Mouse (Mus musculus): ENCODE measurements at regions not wholly inside any gene's neighbourhood (a gene's known extent, or its start where the extent isn't known, plus 50 kb on each side); places are given as distances from the start of the nearest gene placed in this dataset.

DNA sequence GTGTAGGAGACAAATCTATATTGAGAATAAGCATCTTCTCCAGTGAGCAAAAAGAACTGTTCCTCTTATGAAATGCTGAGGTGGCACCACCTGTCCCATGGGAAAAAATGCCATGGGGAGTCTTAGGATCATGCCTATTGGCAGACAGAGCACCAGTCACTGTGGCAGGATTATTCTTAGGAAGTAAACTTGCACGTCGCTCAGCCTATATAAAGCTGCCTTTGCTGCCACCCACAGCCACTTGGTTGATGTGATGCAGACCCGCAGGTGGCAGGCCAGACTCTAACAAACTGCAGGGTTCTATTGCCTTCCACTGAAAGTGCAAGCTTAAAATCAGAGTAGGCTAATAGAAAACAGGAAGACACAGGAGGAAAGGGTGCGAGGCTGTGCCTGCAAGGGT lies 126.7 kb downstream of the Gm826 start:
- ATAC-seq (ENCODE audit: insufficient number of reproducible peaks, low FRiP score, low TSS enrichment) = no peak

DNA sequence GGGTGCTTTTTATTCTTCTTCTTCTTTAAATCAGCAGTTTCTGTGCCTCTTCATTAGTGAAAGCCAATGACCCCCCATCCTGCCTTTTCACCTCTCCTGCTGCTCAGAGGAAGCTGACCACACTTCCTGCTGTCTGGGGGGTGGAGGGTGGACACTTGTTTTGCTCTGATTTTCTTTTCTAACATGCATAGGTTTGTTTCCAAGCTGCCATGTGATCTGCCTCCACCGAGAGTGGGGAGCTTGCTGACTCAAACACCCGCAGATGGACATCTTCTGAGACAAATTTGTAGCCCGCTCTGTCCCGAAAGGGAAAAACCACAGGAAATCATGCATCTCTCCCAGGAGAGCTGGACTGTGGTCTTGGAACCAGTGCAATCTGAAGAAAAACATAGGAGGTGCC lies 141.3 kb downstream of the Gm826 start:
- no peak for ATAC-seq (ENCODE audit: insufficient number of reproducible peaks, low FRiP score, low TSS enrichment)

DNA sequence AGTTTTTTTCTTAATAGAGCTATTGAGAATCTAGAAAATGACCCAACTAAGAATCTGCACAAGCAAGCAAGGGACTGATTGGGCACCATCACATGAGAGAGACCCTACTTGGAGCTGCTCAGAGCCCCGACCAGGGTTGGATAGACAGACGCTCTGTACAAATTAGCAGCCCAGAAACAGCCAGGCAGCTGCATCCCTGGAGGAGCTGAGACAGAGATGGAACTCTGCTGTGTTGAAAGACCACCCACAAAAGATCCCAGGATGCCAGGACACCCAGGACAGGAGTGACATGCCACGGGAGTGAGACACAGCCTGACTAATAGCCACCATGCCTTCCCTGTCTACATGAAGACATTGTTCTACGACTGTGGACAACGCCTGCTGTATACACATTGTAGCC lies 147.9 kb downstream of the Gm826 start:
- ATAC-seq (ENCODE audit: insufficient number of reproducible peaks, low FRiP score, low TSS enrichment) = no peak

DNA sequence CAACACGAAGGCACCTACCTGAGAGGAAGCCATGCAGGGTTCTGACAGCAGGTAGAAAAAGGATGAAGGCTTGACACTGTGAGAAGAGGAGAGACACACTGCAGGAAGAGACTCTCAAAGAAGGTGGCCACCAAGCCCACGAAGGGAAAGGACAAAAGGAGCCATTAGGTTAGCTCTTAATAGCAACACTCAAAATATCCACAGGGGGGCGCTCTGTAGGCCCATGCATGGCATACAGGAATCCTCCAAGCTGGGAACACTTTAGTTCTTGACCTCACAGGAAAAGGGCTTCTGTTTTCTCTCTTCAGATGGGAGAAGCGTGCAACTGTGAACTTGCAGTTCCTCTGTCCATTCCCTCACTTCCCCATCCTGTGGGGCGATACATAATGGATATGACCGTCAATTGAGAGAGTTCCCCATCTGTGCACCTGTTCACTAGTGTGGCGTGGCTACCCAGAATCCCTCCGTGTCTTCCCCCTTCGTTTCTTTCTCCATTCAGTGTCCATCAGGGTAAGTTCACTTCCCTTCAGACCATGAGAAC lies 162.9 kb downstream of the Gm826 start:
- ATAC-seq (ENCODE audit: insufficient number of reproducible peaks, low FRiP score, low TSS enrichment) = no peak

DNA sequence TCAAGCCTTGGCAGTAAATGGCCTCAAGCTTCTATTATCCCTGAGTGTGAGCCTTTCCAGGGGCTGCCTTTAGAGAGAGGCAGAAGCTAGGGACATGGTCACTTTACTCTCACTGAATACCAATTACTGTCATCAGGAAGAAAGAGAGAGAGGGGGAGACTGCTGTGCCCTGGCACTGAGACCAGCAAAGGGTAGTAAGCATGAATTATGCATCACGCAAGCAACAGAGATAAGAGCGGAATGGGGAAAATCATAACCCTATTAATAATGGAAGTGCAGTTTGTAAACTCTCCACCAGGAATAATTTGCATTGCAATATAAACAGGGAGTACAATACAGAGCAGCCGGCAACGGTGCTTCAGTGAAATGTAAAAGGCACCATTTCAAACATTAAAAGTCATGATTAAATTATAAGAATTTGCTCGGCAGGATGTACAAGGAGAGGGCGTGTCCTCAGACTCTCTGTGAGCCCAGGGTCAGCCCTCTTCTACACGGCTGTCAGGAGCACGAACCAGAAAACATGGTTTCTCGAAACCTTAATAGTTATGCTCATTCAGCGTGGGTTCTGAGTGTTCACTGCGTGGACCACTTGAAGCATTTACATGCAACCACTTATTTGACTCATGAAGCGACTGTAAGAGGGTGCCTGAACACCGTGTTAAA lies 175.2 kb downstream of the Gm826 start:
- no peak; the same call in 1 of the 2 replicates for ATAC-seq (ENCODE audit: insufficient number of reproducible peaks, low FRiP score, low TSS enrichment)

DNA sequence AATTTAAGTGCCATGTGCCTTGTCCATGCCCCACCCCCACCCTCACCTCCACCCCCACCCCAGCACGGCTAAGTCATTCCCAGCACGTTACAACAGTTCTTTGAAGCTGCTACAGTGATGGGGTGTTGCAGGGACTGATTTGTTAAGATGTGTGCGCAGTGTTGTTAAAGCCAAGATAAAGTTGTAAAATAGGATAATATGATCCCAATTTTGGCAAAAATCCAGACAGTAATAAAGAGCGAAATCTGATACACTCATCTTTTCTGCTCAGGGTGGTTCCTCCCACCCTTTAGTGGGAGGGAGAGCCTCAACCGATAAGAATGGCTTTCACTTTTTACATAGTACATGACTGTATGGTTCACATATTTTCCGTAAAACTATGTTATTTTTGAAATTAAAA lies 180.2 kb downstream of the Gm826 start:
- ATAC-seq (ENCODE audit: insufficient number of reproducible peaks, low FRiP score, low TSS enrichment) = no peak

DNA sequence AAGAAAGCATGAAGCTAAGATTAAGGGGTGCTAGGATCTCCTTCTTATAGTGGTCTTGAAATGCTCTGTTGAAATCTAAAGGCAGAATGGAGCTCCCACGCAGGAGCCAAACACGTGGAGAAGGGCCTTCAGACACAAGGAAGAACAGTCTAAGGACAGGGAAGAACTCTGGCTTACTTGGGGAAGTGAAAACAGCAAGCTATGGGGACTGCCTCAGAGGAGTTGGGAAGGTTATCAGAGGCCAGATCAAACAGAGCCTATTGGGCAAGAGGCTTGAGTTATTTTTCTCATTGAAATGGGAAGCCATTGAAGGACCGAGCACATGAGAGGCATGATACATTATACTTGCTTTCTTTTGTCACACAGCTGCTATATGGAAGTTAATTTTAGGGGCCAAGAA lies 181.9 kb downstream of the Gm826 start:
- no peak for ATAC-seq (ENCODE audit: insufficient number of reproducible peaks, low FRiP score, low TSS enrichment)

DNA sequence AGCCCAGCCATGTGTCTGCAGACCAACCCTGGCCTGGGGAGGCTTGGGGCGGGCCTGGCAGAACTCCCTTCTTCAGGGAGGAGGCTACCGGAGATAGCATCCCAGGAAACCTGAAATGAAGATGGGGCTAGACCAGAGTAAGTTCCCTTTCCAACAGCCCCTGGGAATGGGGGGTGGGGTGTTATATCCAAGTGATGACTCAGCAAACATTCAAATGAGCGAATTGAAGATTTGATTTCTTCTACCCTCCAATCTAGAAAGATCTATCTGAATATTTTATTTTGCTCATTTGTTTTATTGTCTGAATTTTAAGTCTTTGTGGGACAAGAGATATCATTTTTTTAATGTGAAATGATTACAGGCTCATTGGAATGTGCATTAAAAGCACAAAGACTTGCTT lies 185.0 kb downstream of the Gm826 start:
- ATAC-seq (ENCODE audit: insufficient number of reproducible peaks, low FRiP score, low TSS enrichment) = no peak

DNA sequence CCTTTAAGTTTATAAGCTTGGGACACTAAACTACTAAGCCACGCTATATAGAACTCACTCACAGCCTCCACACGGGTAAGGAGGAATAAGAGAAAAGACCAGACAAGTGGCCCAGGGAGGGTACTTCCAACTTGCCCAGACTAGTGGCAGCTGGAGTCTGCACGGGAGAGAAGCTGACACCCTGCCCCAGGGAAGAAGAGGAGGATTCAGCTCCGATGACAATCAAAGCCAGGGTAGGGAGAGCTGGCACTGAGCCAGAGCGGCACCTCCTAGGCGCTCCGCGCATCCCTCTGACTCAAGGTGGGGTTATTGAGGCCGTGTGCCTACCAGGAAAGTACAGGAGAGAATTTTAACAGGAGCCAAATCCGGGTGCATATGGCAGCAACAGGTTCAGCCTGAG lies 185.4 kb downstream of the Gm826 start:
- ATAC-seq (ENCODE audit: insufficient number of reproducible peaks, low FRiP score, low TSS enrichment) = 0 out of 2 replicates have a peak, but pooled peaks have one; percentile 22

DNA sequence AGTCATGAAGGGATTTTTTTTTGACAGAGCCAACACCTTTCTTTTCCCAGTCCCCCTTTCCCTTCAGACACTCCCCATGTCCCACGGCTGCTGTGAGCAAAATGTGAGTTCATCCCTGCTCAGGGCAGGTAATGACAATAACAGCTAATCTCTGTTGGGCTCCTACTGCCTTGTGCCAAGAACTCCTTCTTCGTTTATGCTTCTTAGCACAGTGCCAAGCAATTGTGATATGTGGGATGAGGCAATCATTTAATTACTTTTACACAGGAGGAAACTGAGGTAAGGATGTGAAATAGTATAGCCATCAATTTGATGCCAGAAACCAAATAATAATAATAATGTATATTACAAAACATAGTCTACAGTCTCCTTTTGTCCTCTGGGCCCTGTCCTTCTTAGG lies 185.9 kb downstream of the Gm826 start:
- no peak for ATAC-seq (ENCODE audit: insufficient number of reproducible peaks, low FRiP score, low TSS enrichment)

DNA sequence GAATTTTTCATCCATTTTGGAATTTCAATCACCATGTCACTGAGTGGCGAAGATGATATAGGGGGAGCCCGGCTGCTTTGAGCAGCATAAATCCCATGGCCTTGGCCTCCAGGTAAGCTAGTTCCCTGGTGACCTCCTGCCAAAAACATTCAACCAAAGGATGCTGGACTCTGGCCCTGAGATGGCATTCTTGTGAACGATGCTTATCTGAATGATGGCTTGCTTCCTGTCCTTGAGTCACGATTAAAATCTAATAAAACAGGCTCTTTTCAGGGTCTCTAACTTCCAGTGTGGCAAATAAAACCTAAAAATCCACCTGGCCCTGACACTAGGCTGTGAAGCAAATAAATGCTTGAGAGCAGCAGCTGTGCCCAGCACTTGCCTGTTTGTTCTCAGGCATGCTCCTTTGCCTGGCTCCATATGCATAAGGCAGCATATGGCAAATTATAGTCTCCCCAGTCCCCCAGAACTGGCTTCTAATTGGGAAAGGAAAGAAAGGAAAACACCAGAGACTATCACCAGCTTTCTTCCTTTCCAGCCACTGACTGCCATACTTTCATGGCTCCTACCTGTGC lies 193.7 kb downstream of the Gm826 start:
- ATAC-seq (ENCODE audit: insufficient number of reproducible peaks, low FRiP score, low TSS enrichment) = no peak

DNA sequence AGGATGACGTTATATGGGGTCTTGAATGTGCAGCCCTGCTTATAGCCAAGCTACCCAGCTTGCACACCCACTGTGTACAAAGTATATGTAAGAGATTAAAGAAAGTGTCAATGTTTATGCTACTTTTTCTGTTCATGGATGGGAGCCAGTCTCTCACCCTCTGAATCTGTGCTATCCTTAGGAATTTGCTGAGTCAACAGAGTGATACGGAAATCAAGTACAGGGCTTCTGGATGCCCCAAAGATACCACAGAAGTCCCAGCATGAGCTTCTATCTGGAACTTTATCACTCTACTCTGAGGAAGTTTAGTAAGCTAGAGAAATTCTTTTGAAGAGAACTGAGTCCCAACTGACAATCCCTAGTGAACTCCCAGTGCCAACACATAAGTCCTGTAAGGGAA lies 195.9 kb downstream of the Gm826 start:
- ATAC-seq (ENCODE audit: insufficient number of reproducible peaks, low FRiP score, low TSS enrichment) = no peak

DNA sequence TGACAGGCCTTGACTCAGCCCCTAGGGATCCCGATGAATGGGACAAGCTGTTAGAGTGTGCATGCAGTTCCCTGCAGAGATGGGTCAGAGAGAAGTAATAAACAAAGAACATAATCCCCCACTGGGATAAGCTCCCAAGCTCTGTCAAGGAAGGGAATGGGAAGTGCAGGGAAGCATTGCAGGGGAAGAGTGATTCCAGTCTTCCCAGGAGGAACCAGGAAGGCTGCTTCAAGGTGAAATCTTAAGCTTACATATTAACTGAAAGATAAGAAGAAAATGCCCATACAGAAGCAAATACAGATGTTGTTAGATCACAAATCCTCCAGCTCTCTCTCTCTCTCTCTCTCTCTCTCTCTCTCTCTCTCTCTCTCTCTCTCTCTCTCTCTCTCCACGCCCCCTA lies 202.2 kb downstream of the Gm826 start:
- ATAC-seq (ENCODE audit: insufficient number of reproducible peaks, low FRiP score, low TSS enrichment) = no peak

DNA sequence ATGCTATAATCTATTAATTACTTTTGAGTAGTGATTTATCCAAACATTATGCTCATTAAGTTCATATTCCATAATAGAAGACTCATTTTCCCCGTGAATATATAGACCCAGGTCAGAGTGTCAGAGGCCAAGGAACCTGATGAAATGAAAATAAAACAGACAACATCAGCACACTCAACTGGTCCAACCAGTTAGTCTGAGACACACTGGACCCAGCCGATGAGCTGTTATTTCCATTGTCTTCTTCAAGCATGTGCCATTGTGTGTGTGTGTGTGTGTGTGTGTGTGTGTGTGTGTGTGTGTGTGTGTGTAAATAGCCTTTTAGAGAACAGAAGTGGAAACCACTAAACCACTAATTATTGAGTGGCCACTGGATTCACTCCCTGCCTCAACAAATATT lies 202.6 kb downstream of the Gm826 start:
- no peak for ATAC-seq (ENCODE audit: insufficient number of reproducible peaks, low FRiP score, low TSS enrichment)

DNA sequence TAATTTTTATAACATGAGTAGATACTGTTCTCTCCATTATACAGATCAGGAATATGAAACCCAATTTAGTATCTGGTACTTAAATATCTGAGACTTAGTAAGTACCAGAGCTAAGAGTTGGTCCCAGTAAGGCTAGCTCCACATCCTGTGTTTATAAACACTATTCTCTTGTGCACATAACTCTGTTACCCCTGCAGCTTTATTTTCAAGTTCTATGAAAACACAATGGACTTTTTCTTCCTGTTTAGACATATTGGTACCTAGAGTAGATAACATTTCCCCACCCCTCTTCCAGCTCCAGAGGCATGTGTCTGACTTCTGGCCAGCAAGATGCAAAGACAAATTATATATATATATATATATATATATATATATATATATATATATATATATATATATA lies 216.8 kb downstream of the Gm826 start:
- no peak for ATAC-seq (ENCODE audit: insufficient number of reproducible peaks, low FRiP score, low TSS enrichment)

DNA sequence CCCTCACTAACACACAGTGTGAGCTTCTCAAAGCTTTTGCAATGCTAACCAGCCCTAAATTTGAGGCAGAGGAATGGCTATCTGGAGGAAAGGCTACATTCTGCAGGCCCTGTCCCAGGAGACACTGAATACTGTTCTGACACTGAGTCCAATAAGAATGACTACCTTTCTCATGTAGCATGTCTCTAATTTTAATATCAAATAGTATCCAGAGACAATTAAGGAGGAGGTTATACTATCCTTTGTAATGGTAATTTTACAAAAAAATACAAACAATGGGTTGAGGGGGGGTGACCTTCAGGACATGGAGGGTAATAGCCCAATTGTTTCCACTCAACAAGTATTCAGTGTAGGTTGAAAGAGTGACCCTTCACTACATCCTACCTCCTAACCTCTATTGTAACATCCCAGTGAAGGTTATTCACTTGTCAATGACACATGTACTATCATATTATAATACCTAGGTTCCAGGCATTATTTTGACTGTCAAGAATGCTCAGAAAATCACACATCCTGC lies 222.7 kb downstream of the Gm826 start:
- ATAC-seq (ENCODE audit: insufficient number of reproducible peaks, low FRiP score, low TSS enrichment) = no peak

DNA sequence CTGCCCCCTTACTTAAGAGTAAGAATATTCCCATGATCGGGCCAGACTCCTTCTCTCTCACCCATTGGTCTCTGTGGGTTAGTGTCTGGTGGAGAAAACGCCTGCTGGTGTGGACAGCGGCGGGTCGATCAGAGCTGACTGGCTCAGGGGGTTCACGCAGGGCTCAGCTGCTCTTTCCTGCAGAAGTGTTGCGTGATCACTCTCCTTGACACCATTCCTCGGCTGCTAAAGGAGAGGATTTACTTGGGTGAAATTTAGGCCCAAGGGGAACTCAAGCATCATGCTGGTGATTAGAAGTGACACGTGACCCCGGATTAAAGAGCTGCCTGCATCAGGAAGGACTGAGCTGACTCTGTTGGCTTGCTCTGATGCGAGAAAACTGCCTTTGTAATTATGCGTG lies 240.9 kb downstream of the Gm826 start:
- no peak for ATAC-seq (ENCODE audit: insufficient number of reproducible peaks, low FRiP score, low TSS enrichment)

DNA sequence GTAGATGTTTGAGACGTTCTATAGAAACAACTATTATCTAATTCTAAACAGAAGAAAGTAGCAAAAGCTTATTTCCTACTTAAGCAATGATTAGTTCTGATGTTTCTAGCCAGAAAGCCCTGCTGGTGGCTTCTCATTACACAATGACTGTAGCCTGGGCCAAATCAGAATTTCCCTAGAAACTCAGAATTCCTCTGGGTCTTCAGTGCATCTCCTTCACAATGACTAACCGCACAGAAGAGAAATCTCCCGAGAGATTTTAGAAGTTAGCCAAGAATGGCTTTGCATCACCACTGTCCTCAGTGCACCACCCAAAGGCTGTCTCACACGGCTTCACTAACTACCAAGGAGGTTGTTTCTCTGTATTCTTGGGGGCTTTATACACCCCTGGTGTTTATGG lies 248.0 kb downstream of the Gm826 start:
- ATAC-seq (ENCODE audit: insufficient number of reproducible peaks, low FRiP score, low TSS enrichment) = no peak

DNA sequence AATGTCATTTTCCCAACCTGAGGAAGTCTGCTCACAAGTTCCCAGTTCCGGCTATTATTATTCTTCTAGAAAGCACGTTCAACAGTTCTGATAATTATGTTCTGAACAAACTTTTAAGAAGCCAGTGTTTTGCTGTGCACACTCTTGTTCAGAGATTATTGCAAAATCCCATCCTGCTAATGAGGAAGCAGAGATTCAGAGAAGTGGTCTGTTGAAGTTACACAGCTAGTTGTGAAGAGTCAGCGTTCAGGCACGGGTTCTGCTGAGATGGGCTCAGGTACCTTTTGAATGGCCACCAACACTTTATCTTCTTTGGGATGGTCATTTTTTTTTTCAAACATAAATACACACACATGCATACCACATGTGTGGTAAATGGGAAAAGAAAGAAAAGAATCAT lies 250.3 kb downstream of the Gm826 start:
- no peak for ATAC-seq (ENCODE audit: insufficient number of reproducible peaks, low FRiP score, low TSS enrichment)

DNA sequence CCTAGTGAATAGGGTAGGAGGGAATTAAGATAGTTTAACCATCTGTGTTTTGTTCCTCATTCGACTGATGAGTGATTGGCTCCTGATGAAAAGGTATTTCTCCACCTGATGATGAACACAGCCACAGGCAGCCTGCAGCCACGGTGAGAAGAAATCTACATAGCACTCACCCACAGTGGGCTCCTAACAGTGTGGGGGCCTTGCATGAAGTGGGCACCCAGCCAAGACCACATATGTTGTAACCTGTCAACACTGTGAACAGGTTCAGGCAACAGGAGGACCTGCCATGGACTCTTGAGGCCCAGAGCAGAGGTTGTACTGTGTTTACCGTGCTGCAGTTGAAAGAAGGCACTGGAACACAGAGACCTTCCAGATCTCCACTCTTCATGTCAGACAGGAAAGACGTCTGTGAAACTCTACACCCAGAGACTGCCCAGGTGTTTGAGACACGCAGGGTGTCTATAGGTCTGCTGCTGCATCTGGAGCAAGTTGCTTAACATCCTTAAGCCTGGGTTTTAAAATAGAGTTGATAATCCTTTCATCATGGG lies 251.8 kb downstream of the Gm826 start:
- no peak for ATAC-seq (ENCODE audit: insufficient number of reproducible peaks, low FRiP score, low TSS enrichment)

DNA sequence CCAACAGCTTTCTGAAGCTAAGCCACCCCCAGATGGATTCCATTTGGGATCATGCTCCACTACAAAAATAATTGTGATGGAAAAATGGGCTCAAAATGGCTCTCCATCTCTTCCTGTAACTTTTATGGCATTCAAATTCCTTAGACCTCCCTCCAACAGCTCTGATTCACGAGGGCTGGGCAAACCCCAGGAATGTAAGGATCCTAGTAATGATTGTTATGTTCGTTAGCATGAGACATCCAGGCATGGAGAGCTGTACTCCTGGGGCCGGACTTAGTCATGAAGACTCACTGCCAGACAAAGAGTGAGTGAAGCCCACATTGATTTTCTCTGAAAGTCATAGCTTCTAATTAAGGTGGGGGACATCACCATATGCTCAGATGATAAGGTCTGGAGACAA lies 258.3 kb downstream of the Gm826 start:
- no peak for ATAC-seq (ENCODE audit: insufficient number of reproducible peaks, low FRiP score, low TSS enrichment)

DNA sequence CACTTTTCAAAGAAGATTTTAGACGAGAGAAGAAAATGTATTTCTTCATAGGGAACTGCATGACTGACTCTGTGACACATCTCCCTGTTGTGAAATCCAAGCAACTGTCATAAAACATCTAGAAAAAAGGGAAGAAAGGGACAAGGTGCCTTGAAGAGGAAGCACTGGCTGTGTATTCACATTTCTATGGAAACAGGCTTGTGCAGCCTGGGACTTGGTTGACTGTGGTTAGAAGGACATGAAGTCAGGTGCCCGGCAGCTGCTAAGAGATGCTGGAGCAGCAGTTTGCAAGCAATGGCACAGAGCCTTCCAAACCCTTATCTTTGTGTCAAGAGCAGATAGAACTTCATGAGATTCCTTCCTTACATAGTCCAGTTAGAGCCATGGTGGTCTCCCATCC lies 263.5 kb downstream of the Gm826 start:
- ATAC-seq (ENCODE audit: insufficient number of reproducible peaks, low FRiP score, low TSS enrichment) = no peak
